ENCODE assay signal across 21 mouse cellular contexts in genomic region chr11:16804016-16804415, GRCm38 (mm10). TPM values are rescaled to one million over a fixed set of nuclear protein-coding genes. Genes with fewer than 3 reads are reported as not detected.
A peak's percentile ranks its signal among the peaks of the same experiment; 100 is the strongest.
DNase-seq lines count a peak whose midpoint lies in the region; ATAC-seq and TF ChIP-seq lines count a peak whose summit lies in the region.
"Had no signal": no experiment of that assay in that cellular context is flagged by ENCODE, and none has a peak within 500 bp of the region (broad histone marks: within the 10 kb centered on the region; RNA-seq: fewer than 3 reads in every experiment).

No protein-coding gene starts in this region.

- no peak overlapping the region for H3K27ac ChIP-seq in liver, embryonic 15.5 days (replicated peaks)
- H3K27ac ChIP-seq in liver, embryonic 12.5 days, result no peak overlapping the region
- peak overlapping the region; percentile 94 for H3K27ac ChIP-seq in kidney, adult 2 months (ENCODE audit: insufficient read depth, low read depth, low read length)
- no peak overlapping the region for H3K27ac ChIP-seq in midbrain, embryonic 11.5 days (ENCODE audit: low read depth, low read length)
- H3K27ac ChIP-seq: embryonic facial prominence, embryonic 12.5 days; limb, embryonic 15.5 days; stomach, embryonic 15.5 days had no signal

- 73% methylated on average over 2 of the region's 2 CpGs for WGBS in liver, embryonic 15.5 days (ENCODE audit: insufficient replicate concordance)
- WGBS in liver, embryonic 12.5 days (ENCODE audit: insufficient replicate concordance), result 78% methylated on average over 2 of the region's 2 CpGs
- 51% methylated on average over 2 of the region's 2 CpGs for WGBS in kidney, adult 2 months
- WGBS in midbrain, embryonic 11.5 days, result 97% methylated on average over 2 of the region's 2 CpGs

- DNase-seq in kidney, adult 2 months, result peak; percentile 95
- DNase-seq in kidney, postnatal 25 days, result peak; percentile 72 to 88
- DNase-seq in midbrain, embryonic 11.5 days (ENCODE audit: low spot score, missing footprints), result no peak
- no peak for DNase-seq in urinary bladder, postnatal 14 days (ENCODE audit: low spot score)
- no peak for DNase-seq in thymus, postnatal 4 days
- DNase-seq: adrenal gland, postnatal 25 days; B cell, adult 2 months; cerebellum, adult 9-10 months; forebrain, postnatal 0 days; heart, postnatal 4 days; midbrain, embryonic 14.5 days; retina, postnatal 1 day; spleen, adult 18-20 months had no signal

- no peaks in the 10 kb centered on the region for H3K36me3 ChIP-seq in liver, embryonic 15.5 days (replicated peaks)
- no peaks in the 10 kb centered on the region for H3K36me3 ChIP-seq in liver, embryonic 12.5 days
- H3K36me3 ChIP-seq in kidney, adult 2 months (ENCODE audit: control insufficient read depth, insufficient read depth, low read length), result no peaks in the 10 kb centered on the region
- no peaks in the 10 kb centered on the region for H3K36me3 ChIP-seq in midbrain, embryonic 11.5 days (ENCODE audit: control insufficient read depth, insufficient read depth, low read length)
- H3K36me3 ChIP-seq: embryonic facial prominence, embryonic 12.5 days; limb, embryonic 15.5 days; stomach, embryonic 15.5 days had no signal

- peak; percentile 53 for ATAC-seq in liver, embryonic 15.5 days (ENCODE audit: insufficient read depth)
- no peak for ATAC-seq in liver, embryonic 12.5 days
- ATAC-seq in midbrain, embryonic 11.5 days (ENCODE audit: low FRiP score), result no peak
- ATAC-seq: activated CD4-positive, CD25-positive, alpha-beta regulatory T cell, adult 4 months; forebrain, postnatal 0 days; hindbrain, embryonic 16.5 days; lung, postnatal 0 days had no signal

- no peaks in the 10 kb centered on the region; the same call in 1 of the 2 replicates for H3K27me3 ChIP-seq in liver, embryonic 15.5 days
- H3K27me3 ChIP-seq in liver, embryonic 12.5 days (replicated peaks), result peaks cover 7% of the 10 kb centered on the region; the same call in 1 of the 2 replicates
- H3K27me3 ChIP-seq in kidney, adult 2 months (replicated peaks; ENCODE audit: control insufficient read depth, insufficient read depth, low read length), result no peaks in the 10 kb centered on the region
- H3K27me3 ChIP-seq in midbrain, embryonic 11.5 days (ENCODE audit: control insufficient read depth, insufficient read depth, low read length), result no peaks in the 10 kb centered on the region
- H3K27me3 ChIP-seq: embryonic facial prominence, embryonic 12.5 days; limb, embryonic 15.5 days; stomach, embryonic 15.5 days had no signal

- no peak for TF ChIP-seq CTCF in kidney, adult 2 months (conservative IDR thresholded peaks at IDR 0.05; ENCODE audit: insufficient read depth, insufficient read length, low read depth, low read length)

- H3K4me2 ChIP-seq in liver, embryonic 15.5 days, result no peak overlapping the region
- no peak overlapping the region for H3K4me2 ChIP-seq in liver, embryonic 12.5 days
- no peak overlapping the region for H3K4me2 ChIP-seq in midbrain, embryonic 11.5 days
- H3K4me2 ChIP-seq: embryonic facial prominence, embryonic 12.5 days; limb, embryonic 15.5 days; stomach, embryonic 15.5 days had no signal

- no peak overlapping the region for H3K9ac ChIP-seq in liver, embryonic 15.5 days
- no peak overlapping the region for H3K9ac ChIP-seq in liver, embryonic 12.5 days
- H3K9ac ChIP-seq in midbrain, embryonic 11.5 days (ENCODE audit: low read length), result no peak overlapping the region
- H3K9ac ChIP-seq: embryonic facial prominence, embryonic 12.5 days; forebrain, postnatal 0 days; limb, embryonic 15.5 days; stomach, embryonic 15.5 days had no signal

- no peaks in the 10 kb centered on the region for H3K9me3 ChIP-seq in liver, embryonic 15.5 days (replicated peaks)
- no peaks in the 10 kb centered on the region for H3K9me3 ChIP-seq in liver, embryonic 12.5 days (replicated peaks)
- H3K9me3 ChIP-seq in midbrain, embryonic 11.5 days (ENCODE audit: control insufficient read depth, low read length), result no peaks in the 10 kb centered on the region
- H3K9me3 ChIP-seq: embryonic facial prominence, embryonic 12.5 days; limb, embryonic 15.5 days; stomach, embryonic 15.5 days had no signal

- H3K4me1 ChIP-seq in liver, embryonic 15.5 days (replicated peaks), result 0 out of 2 replicates have a peak, but pooled peaks cover 4% of the 10 kb centered on the region
- no peaks in the 10 kb centered on the region for H3K4me1 ChIP-seq in liver, embryonic 12.5 days
- H3K4me1 ChIP-seq in kidney, adult 2 months (ENCODE audit: control insufficient read depth, insufficient read depth, low read length), result peaks cover 53% of the 10 kb centered on the region
- no peaks in the 10 kb centered on the region for H3K4me1 ChIP-seq in midbrain, embryonic 11.5 days (ENCODE audit: control insufficient read depth, insufficient read depth, low read length)

- no peak for TF ChIP-seq POLR2A in kidney, adult 2 months (IDR thresholded peaks at IDR 0.05; ENCODE audit: low read depth, low read length)

- no peak overlapping the region for H3K4me3 ChIP-seq in liver, embryonic 15.5 days (replicated peaks)
- no peak overlapping the region for H3K4me3 ChIP-seq in liver, embryonic 12.5 days
- H3K4me3 ChIP-seq in kidney, adult 2 months (ENCODE audit: insufficient read depth, low read depth, low read length), result no peak overlapping the region
- no peak overlapping the region for H3K4me3 ChIP-seq in midbrain, embryonic 11.5 days (ENCODE audit: low read depth, low read length)
- H3K4me3 ChIP-seq: embryonic facial prominence, embryonic 12.5 days; limb, embryonic 15.5 days; stomach, embryonic 15.5 days had no signal

RNA-seq across cellular contexts. Expression of gene Egfr, which starts 52.0 kb away (rescaled TPM):
- polyA plus RNA-seq in liver, embryonic 15.5 days (2015; fragmentation: Nextera tagmentation; extraction: Ambion mirVana), result 1.1 and 1.6 TPM in 2 replicates
- polyA plus RNA-seq in liver, embryonic 12.5 days (2016; fragmentation: Nextera tagmentation; extraction: Ambion mirVana), result 1.4 and 1.7 TPM in 2 replicates
- 19.9 and 41.0 TPM in 2 replicates for polyA plus RNA-seq in kidney, adult 2 months (2012; rRNA removed)
- 3.5 and 4.5 TPM in 2 replicates for polyA plus RNA-seq in midbrain, embryonic 11.5 days (2014; fragmentation: Nextera tagmentation; extraction: Ambion mirVana)

Comparison
In these comparisons a context has a peak if more than half of its experiments do, and no peak if none do; other contexts are left out.
1. DNase-seq: peak in kidney, adult 2 months (single experiment) and kidney, postnatal 25 days (2 of 2); none in midbrain, embryonic 11.5 days (single experiment), urinary bladder, postnatal 14 days (single experiment) and thymus, postnatal 4 days (single experiment).